Mouse (Mus musculus) midbrain, embryonic 10.5 days (tissue): ENCODE measurements at regions not wholly inside any gene's neighbourhood (a gene's known extent, or its start where the extent isn't known, plus 50 kb on each side); places are given as distances from the start of the nearest gene placed in this dataset.

Experiments
- DNase-seq: peaks from one replicate; pipeline ENCODE4 v3.0.0-alpha.2; 2017; ENCODE audit warnings: low spot score
- H3K27ac ChIP-seq: fragments of 300-500 bp; sonication (generic); replicated peaks from 2 replicates; pipeline ENCODE4 v1.5.1; 2016; ENCODE audit warnings: mild to moderate bottlenecking
- H3K27me3 ChIP-seq: fragments of 300-500 bp; sonication (generic); 2 replicates; pipeline ENCODE4 v1.6.1; 2016; ENCODE audit warnings: low read depth, mild to moderate bottlenecking; ENCODE audit not compliant: poor library complexity, severe bottlenecking
- H3K36me3 ChIP-seq: fragments of 300-500 bp; sonication (generic); 2 replicates; pipeline ENCODE4 v1.6.1; 2016; ENCODE audit warnings: mild to moderate bottlenecking, moderate library complexity
- H3K4me1 ChIP-seq: fragments of 300-500 bp; sonication (generic); 2 replicates; pipeline ENCODE4 v1.6.1; 2016
- H3K4me3 ChIP-seq: fragments of 300-500 bp; sonication (generic); 2 replicates; pipeline ENCODE4 v1.5.1; 2016; ENCODE audit warnings: mild to moderate bottlenecking, moderate library complexity
- H3K9me3 ChIP-seq: fragments of 300-500 bp; sonication (generic); replicated peaks from 2 replicates; pipeline ENCODE4 v1.6.1; 2016; ENCODE audit warnings: mild to moderate bottlenecking
- WGBS: fragments of 180-500 bp; shearing (Covaris S2); methylation state at CpG from one replicate; pipeline ENCODE4 v1.1.7; 2016; 5-methylcytosine and 5-hydroxymethylcytosine counted together

- H3K27me3 ChIP-seq, result 0 out of 2 replicates have a peak, but pooled peaks cover 6% of the 10 kb centered on the region
- H3K4me3 ChIP-seq, result no peak overlapping the region
- H3K27ac ChIP-seq, result no peak overlapping the region
- 81% methylated on average over 3 of the region's 3 CpGs for WGBS
- DNase-seq, result no peak
- H3K4me1 ChIP-seq, result peaks cover 27% of the 10 kb centered on the region
- H3K9me3 ChIP-seq, result no peaks in the 10 kb centered on the region
- no peaks in the 10 kb centered on the region for H3K36me3 ChIP-seq
Measured at GRCm38 (mm10) chr4:142450884-142451283, 211.7 kb upstream of the Kazn start.

GRCm38 (mm10) chr4:142449713-142450112, 210.5 kb upstream of the Kazn start:
- Histone ChIP-seq H3K4me1 (peaks cover 27% of the 10 kb centered on the region), H3K27me3 (0 out of 2 replicates have a peak, but pooled peaks cover 6% of the 10 kb centered on the region), H3K4me3 (no peak overlapping the region), H3K36me3 (no peaks in the 10 kb centered on the region), H3K27ac (no peak overlapping the region), H3K9me3 (no peaks in the 10 kb centered on the region)
- 90% methylated on average over 13 of the region's 13 CpGs for WGBS
- no peak for DNase-seq

- Histone ChIP-seq H3K27me3 (0 out of 2 replicates have a peak, but pooled peaks cover 6% of the 10 kb centered on the region), H3K4me1 (peaks cover 27% of the 10 kb centered on the region), H3K36me3 (no peaks in the 10 kb centered on the region), H3K4me3 (no peak overlapping the region), H3K9me3 (no peaks in the 10 kb centered on the region), H3K27ac (no peak overlapping the region)
- no peak for DNase-seq
- 93% methylated on average over 14 of the region's 14 CpGs for WGBS
Measured at GRCm38 (mm10) chr4:142449198-142449702, 210.0 kb upstream of the Kazn start.

- no peaks in the 10 kb centered on the region for H3K36me3 ChIP-seq
- H3K9me3 ChIP-seq, result no peaks in the 10 kb centered on the region
- H3K27ac ChIP-seq, result no peak overlapping the region
- no peaks in the 10 kb centered on the region for H3K27me3 ChIP-seq
- H3K4me3 ChIP-seq, result no peak overlapping the region
- H3K4me1 ChIP-seq, result peaks cover 28% of the 10 kb centered on the region
- 72% methylated on average over 7 of the region's 7 CpGs for whole genome bisulfite sequencing
- no peak for DNase-seq
Measured at GRCm38 (mm10) chr4:142447529-142447928, 208.3 kb upstream of the Kazn start.

GRCm38 (mm10) chr4:142441045-142441444, 201.8 kb upstream of the Kazn start:
- H3K27me3 ChIP-seq, result no peaks in the 10 kb centered on the region
- no peak overlapping the region for H3K27ac ChIP-seq
- H3K9me3 ChIP-seq, result no peaks in the 10 kb centered on the region
- H3K36me3 ChIP-seq, result no peaks in the 10 kb centered on the region
- no peak for DNase-seq
- H3K4me1 ChIP-seq, result peaks cover 22% of the 10 kb centered on the region
- WGBS, result 95% methylated on average over 11 of the region's 11 CpGs
- no peak overlapping the region for H3K4me3 ChIP-seq

GRCm38 (mm10) chr4:142439450-142440183, 200.4 kb upstream of the Kazn start:
- WGBS, result 56% methylated on average over 9 of the region's 9 CpGs
- H3K27me3 ChIP-seq, result peaks cover 10% of the 10 kb centered on the region
- H3K27ac ChIP-seq, result 0 out of 2 replicates have a peak overlapping the region, but pooled peaks have one; percentile 9
- no peak for DNase-seq
- peaks cover 22% of the 10 kb centered on the region for H3K4me1 ChIP-seq
- H3K9me3 ChIP-seq, result no peaks in the 10 kb centered on the region
- no peak overlapping the region for H3K4me3 ChIP-seq
- no peaks in the 10 kb centered on the region for H3K36me3 ChIP-seq

GRCm38 (mm10) chr4:142424596-142424995, 185.4 kb upstream of the Kazn start:
- Histone ChIP-seq H3K4me1 (peaks cover 30% of the 10 kb centered on the region), H3K27ac (no peak overlapping the region), H3K36me3 (no peaks in the 10 kb centered on the region), H3K9me3 (no peaks in the 10 kb centered on the region), H3K4me3 (no peak overlapping the region), H3K27me3 (no peaks in the 10 kb centered on the region)
- DNase-seq, result no peak
- WGBS, result 74% methylated on average over 3 of the region's 3 CpGs

- no peak overlapping the region for H3K4me3 ChIP-seq
- no peak for DNase-seq
Measured at GRCm38 (mm10) chr4:142420427-142420826, 181.2 kb upstream of the Kazn start.

GRCm38 (mm10) chr4:142414874-142415273, 175.7 kb upstream of the Kazn start:
- Histone ChIP-seq H3K9me3 (no peaks in the 10 kb centered on the region), H3K36me3 (peaks cover 4% of the 10 kb centered on the region; the same call in 1 of the 2 replicates), H3K4me1 (peaks cover 11% of the 10 kb centered on the region; the same call in 1 of the 2 replicates), H3K27me3 (no peaks in the 10 kb centered on the region), H3K27ac (no peak overlapping the region), H3K4me3 (no peak overlapping the region)
- no peak for DNase-seq
- 65% methylated on average over 5 of the region's 5 CpGs for WGBS

More at GRCm38 (mm10) chr4:142420427-142420826, 181.2 kb upstream of the Kazn start:
- Histone ChIP-seq H3K27me3 (no peaks in the 10 kb centered on the region), H3K27ac (no peak overlapping the region), H3K36me3 (peaks cover 4% of the 10 kb centered on the region; the same call in 1 of the 2 replicates), H3K4me1 (peaks cover 9% of the 10 kb centered on the region), H3K9me3 (no peaks in the 10 kb centered on the region)
- 75% methylated on average over 7 of the region's 7 CpGs for WGBS

- DNase-seq, result no peak
- no peak overlapping the region for H3K4me3 ChIP-seq
- H3K27ac ChIP-seq, result no peak overlapping the region
- no peaks in the 10 kb centered on the region for H3K9me3 ChIP-seq
- no peaks in the 10 kb centered on the region for H3K36me3 ChIP-seq
- no peaks in the 10 kb centered on the region for H3K27me3 ChIP-seq
- 87% methylated on average over 5 of the region's 5 CpGs for WGBS
- H3K4me1 ChIP-seq, result peaks cover 27% of the 10 kb centered on the region
Measured at GRCm38 (mm10) chr4:142411792-142412191, 172.6 kb upstream of the Kazn start.

- WGBS, result 92% methylated on average over 26 of the region's 26 CpGs
- no peak for DNase-seq
Measured at GRCm38 (mm10) chr4:142410596-142411573, 171.7 kb upstream of the Kazn start.

GRCm38 (mm10) chr4:142397858-142398257, 158.7 kb upstream of the Kazn start:
- Histone ChIP-seq H3K27me3 (no peaks in the 10 kb centered on the region), H3K4me1 (no peaks in the 10 kb centered on the region), H3K27ac (no peak overlapping the region), H3K9me3 (0 out of 2 replicates have a peak, but pooled peaks cover 5% of the 10 kb centered on the region), H3K4me3 (no peak overlapping the region), H3K36me3 (peaks cover 13% of the 10 kb centered on the region; the same call in 1 of the 2 replicates)
- no peak for DNase-seq
- WGBS, result 84% methylated on average over 7 of the region's 7 CpGs

More at GRCm38 (mm10) chr4:142410596-142411573, 171.7 kb upstream of the Kazn start:
- H3K4me1 ChIP-seq, result peaks cover 27% of the 10 kb centered on the region
- no peak overlapping the region for H3K27ac ChIP-seq
- H3K36me3 ChIP-seq, result no peaks in the 10 kb centered on the region
- H3K4me3 ChIP-seq, result no peak overlapping the region
- H3K27me3 ChIP-seq, result no peaks in the 10 kb centered on the region
- no peaks in the 10 kb centered on the region; the same call in 1 of the 2 replicates for H3K9me3 ChIP-seq
